Mouse (Mus musculus) CH12F3 (cell line): ENCODE results near the gene 1700016D06Rik.

Experiments
- in situ Hi-C: fragments of 300-500 bp; cut with MboI; formaldehyde crosslinking; loops from 2 replicates; pipeline ENCODE4 v1.14.3; 2020; ENCODE audit warnings: low sequenced_read_pairs

1700016D06Rik gene

GRCm38 (mm10) chr8:11701033-11701362 lies at the start of gene 1700016D06Rik:
1700016D06Rik (minus strand) TSS chr8:11701063.
- in situ Hi-C loops, result no loop called here

GRCm38 (mm10) chr8:11749472-11749871 lies 48.6 kb upstream of the 1700016D06Rik start:
- in situ Hi-C loops, result no loop called here

GRCm38 (mm10) chr8:11746850-11747600 lies 46.2 kb upstream of the 1700016D06Rik start:
- in situ Hi-C loops, result no loop called here

GRCm38 (mm10) chr8:11743580-11743979 lies 42.7 kb upstream of the 1700016D06Rik start:
- in situ Hi-C loops, result no loop called here

GRCm38 (mm10) chr8:11740857-11741256 lies 40.0 kb upstream of the 1700016D06Rik start:
- in situ Hi-C loops, result no loop called here

- in situ Hi-C loops, result no loop called here
Observed at GRCm38 (mm10) chr8:11739082-11739481, 38.2 kb upstream of the 1700016D06Rik start.

GRCm38 (mm10) chr8:11737096-11737495 lies 36.2 kb upstream of the 1700016D06Rik start:
- in situ Hi-C loops, result no loop called here

- in situ Hi-C loops, result no loop called here
Observed at GRCm38 (mm10) chr8:11735672-11736235, 34.9 kb upstream of the 1700016D06Rik start.

- in situ Hi-C loops, result no loop called here
Observed at GRCm38 (mm10) chr8:11730271-11730940, 29.5 kb upstream of the 1700016D06Rik start.

GRCm38 (mm10) chr8:11728482-11729295 lies 27.8 kb upstream of the 1700016D06Rik start:
- in situ Hi-C loops, result no loop called here

- in situ Hi-C loops, result no loop called here
Observed at GRCm38 (mm10) chr8:11727651-11728481, 27.0 kb upstream of the 1700016D06Rik start, which contains the start of gene Arhgef7. Arhgef7 (plus strand) TSS chr8:11727721.

GRCm38 (mm10) chr8:11727273-11727650 lies 26.4 kb upstream of the 1700016D06Rik start:
- in situ Hi-C loops, result no loop called here

- in situ Hi-C loops, result no loop called here
Observed at GRCm38 (mm10) chr8:11717194-11717593, 16.3 kb upstream of the 1700016D06Rik start.

- in situ Hi-C loops, result no loop called here
Observed at GRCm38 (mm10) chr8:11712244-11712643, 11.4 kb upstream of the 1700016D06Rik start.

- in situ Hi-C loops, result no loop called here
Observed at GRCm38 (mm10) chr8:11710415-11710814, 9.6 kb upstream of the 1700016D06Rik start.

- in situ Hi-C loops, result no loop called here
Observed at GRCm38 (mm10) chr8:11709542-11709941, 8.7 kb upstream of the 1700016D06Rik start.

- in situ Hi-C loops, result no loop called here
Observed at GRCm38 (mm10) chr8:11708815-11709214, 8.0 kb upstream of the 1700016D06Rik start.

- in situ Hi-C loops, result no loop called here
Observed at GRCm38 (mm10) chr8:11707701-11708100, 6.8 kb upstream of the 1700016D06Rik start.

GRCm38 (mm10) chr8:11705818-11706217 lies 5.0 kb upstream of the 1700016D06Rik start:
- in situ Hi-C loops, result no loop called here

GRCm38 (mm10) chr8:11704716-11705420 lies 4.0 kb upstream of the 1700016D06Rik start:
- in situ Hi-C loops, result no loop called here
